Mouse (Mus musculus): Measurements from ENCODE around the gene Ikzf4. TPM values are rescaled to one million over a fixed set of nuclear protein-coding genes. Genes with fewer than 3 reads are reported as not detected.

Ikzf4 gene
- polyA plus RNA-seq, 1 experiment from 2014 or later: 11.3 TPM

GRCm38 (mm10) chr10:128662465-128662864 is 16.7 kb upstream of the Ikzf4 start:
- ATAC-seq (replicated peaks): no peak
- Histone ChIP-seq H3K27me3 (no peaks in the 10 kb centered on the region), H3K9ac (replicated peaks) (no peak overlapping the region), H3K4me1 (no peaks in the 10 kb centered on the region), H3K36me3 (no peaks in the 10 kb centered on the region), H3K9me3 (no peaks in the 10 kb centered on the region), H3K4me3 (no peak overlapping the region), H3K4me2 (replicated peaks) (no peak overlapping the region), H3K27ac (replicated peaks) (no peak overlapping the region)

- Histone ChIP-seq H3K9me3 (no peaks in the 10 kb centered on the region), H3K27ac (replicated peaks) (no peak overlapping the region), H3K27me3 (no peaks in the 10 kb centered on the region), H3K36me3 (no peaks in the 10 kb centered on the region), H3K4me1 (no peaks in the 10 kb centered on the region), H3K9ac (replicated peaks) (no peak overlapping the region), H3K4me2 (replicated peaks) (no peak overlapping the region), H3K4me3 (no peak overlapping the region)
- 58% methylated on average over 9 of the region's 9 CpGs for WGBS
- no peak for ATAC-seq (replicated peaks)
Measured at GRCm38 (mm10) chr10:128659490-128659889, 13.7 kb upstream of the Ikzf4 start.

- no peaks in the 10 kb centered on the region for H3K27me3 ChIP-seq
- no peak for ATAC-seq (replicated peaks)
- H3K4me2 ChIP-seq (replicated peaks): no peak overlapping the region
- no peak overlapping the region for H3K4me3 ChIP-seq
- no peak overlapping the region for H3K27ac ChIP-seq (replicated peaks)
- WGBS: 70% methylated on average over 9 of the region's 9 CpGs
- no peaks in the 10 kb centered on the region for H3K4me1 ChIP-seq
- no peak overlapping the region for H3K9ac ChIP-seq (replicated peaks)
- H3K36me3 ChIP-seq: no peaks in the 10 kb centered on the region
- H3K9me3 ChIP-seq: no peaks in the 10 kb centered on the region
Measured at GRCm38 (mm10) chr10:128657844-128658243, 12.1 kb upstream of the Ikzf4 start.

- Histone ChIP-seq H3K4me3 (no peak overlapping the region), H3K36me3 (no peaks in the 10 kb centered on the region), H3K4me1 (no peaks in the 10 kb centered on the region), H3K4me2 (replicated peaks) (no peak overlapping the region), H3K9me3 (no peaks in the 10 kb centered on the region), H3K9ac (replicated peaks) (no peak overlapping the region), H3K27me3 (no peaks in the 10 kb centered on the region), H3K27ac (replicated peaks) (no peak overlapping the region)
- ATAC-seq (replicated peaks): no peak
- WGBS: 93% methylated on average over 1 of the region's 1 CpGs
Measured at GRCm38 (mm10) chr10:128656731-128657130, 10.9 kb upstream of the Ikzf4 start.

- ATAC-seq (replicated peaks): no peak
- Histone ChIP-seq H3K27me3 (no peaks in the 10 kb centered on the region), H3K27ac (replicated peaks) (no peak overlapping the region), H3K4me1 (no peaks in the 10 kb centered on the region), H3K9me3 (no peaks in the 10 kb centered on the region), H3K4me3 (no peak overlapping the region), H3K4me2 (replicated peaks) (no peak overlapping the region), H3K9ac (replicated peaks) (no peak overlapping the region), H3K36me3 (no peaks in the 10 kb centered on the region)
- 89% methylated on average over 3 of the region's 3 CpGs for WGBS
Measured at GRCm38 (mm10) chr10:128655254-128655653, 9.5 kb upstream of the Ikzf4 start.

- WGBS: 72% methylated on average over 4 of the region's 4 CpGs
Measured at GRCm38 (mm10) chr10:128653866-128654265, 8.1 kb upstream of the Ikzf4 start.

GRCm38 (mm10) chr10:128646139-128647089 is 623 bp upstream of the Ikzf4 start:
- Histone ChIP-seq H3K36me3 (peaks cover 3% of the 10 kb centered on the region; the same call in 1 of the 2 replicates), H3K4me1 (peaks cover 39% of the 10 kb centered on the region), H3K4me2 (replicated peaks) (peak overlapping the region; percentile 79), H3K27ac (replicated peaks) (peak overlapping the region; percentile 94), H3K4me3 (peak overlapping the region; percentile 66), H3K27me3 (no peaks in the 10 kb centered on the region), H3K9ac (replicated peaks) (peak overlapping the region; percentile 48), H3K9me3 (no peaks in the 10 kb centered on the region)
- 4% methylated on average over 11 of the region's 13 CpGs for WGBS
- peak; percentile 86 for ATAC-seq (replicated peaks)

More at GRCm38 (mm10) chr10:128653866-128654265, 8.1 kb upstream of the Ikzf4 start:
- ATAC-seq (replicated peaks): no peak
- Histone ChIP-seq H3K27me3 (no peaks in the 10 kb centered on the region), H3K9me3 (no peaks in the 10 kb centered on the region), H3K4me2 (replicated peaks) (no peak overlapping the region), H3K4me1 (no peaks in the 10 kb centered on the region), H3K4me3 (no peak overlapping the region), H3K36me3 (no peaks in the 10 kb centered on the region), H3K27ac (replicated peaks) (no peak overlapping the region), H3K9ac (replicated peaks) (no peak overlapping the region)

- H3K27ac ChIP-seq (replicated peaks): no peak overlapping the region
- no peaks in the 10 kb centered on the region for H3K9me3 ChIP-seq
- 88% methylated on average over 6 of the region's 6 CpGs for WGBS
- no peak overlapping the region for H3K9ac ChIP-seq (replicated peaks)
- H3K27me3 ChIP-seq: no peaks in the 10 kb centered on the region
- ATAC-seq (replicated peaks): no peak
- peaks cover 39% of the 10 kb centered on the region for H3K4me1 ChIP-seq
- H3K4me2 ChIP-seq (replicated peaks): no peak overlapping the region
- H3K4me3 ChIP-seq: no peak overlapping the region
- H3K36me3 ChIP-seq: peaks cover 34% of the 10 kb centered on the region
Measured at GRCm38 (mm10) chr10:128642749-128643148, 3.0 kb downstream of the Ikzf4 start.

GRCm38 (mm10) chr10:128641871-128642270 is 3.9 kb downstream of the Ikzf4 start:
- no peaks in the 10 kb centered on the region for H3K9me3 ChIP-seq
- ATAC-seq (replicated peaks): no peak
- no peak overlapping the region for H3K4me3 ChIP-seq
- no peak overlapping the region for H3K9ac ChIP-seq (replicated peaks)
- no peak overlapping the region for H3K27ac ChIP-seq (replicated peaks)
- WGBS: 78% methylated on average over 7 of the region's 7 CpGs
- H3K4me2 ChIP-seq (replicated peaks): no peak overlapping the region
- H3K4me1 ChIP-seq: peaks cover 35% of the 10 kb centered on the region
- H3K27me3 ChIP-seq: no peaks in the 10 kb centered on the region
- H3K36me3 ChIP-seq: peaks cover 36% of the 10 kb centered on the region

- no peak for ATAC-seq (replicated peaks)
- Histone ChIP-seq H3K4me2 (replicated peaks) (no peak overlapping the region), H3K4me3 (no peak overlapping the region), H3K4me1 (peaks cover 27% of the 10 kb centered on the region), H3K27ac (replicated peaks) (no peak overlapping the region), H3K36me3 (peaks cover 44% of the 10 kb centered on the region), H3K9ac (replicated peaks) (no peak overlapping the region), H3K9me3 (no peaks in the 10 kb centered on the region), H3K27me3 (no peaks in the 10 kb centered on the region)
- WGBS: 94% methylated on average over 15 of the region's 15 CpGs
Measured at GRCm38 (mm10) chr10:128640891-128641290, 4.9 kb downstream of the Ikzf4 start.

- 91% methylated on average over 14 of the region's 14 CpGs for WGBS
- peaks cover 51% of the 10 kb centered on the region for H3K36me3 ChIP-seq
- no peak overlapping the region for H3K27ac ChIP-seq (replicated peaks)
- no peaks in the 10 kb centered on the region for H3K27me3 ChIP-seq
- H3K4me2 ChIP-seq (replicated peaks): no peak overlapping the region
- no peak for ATAC-seq (replicated peaks)
- peaks cover 24% of the 10 kb centered on the region for H3K4me1 ChIP-seq
- no peak overlapping the region for H3K4me3 ChIP-seq
- H3K9me3 ChIP-seq: no peaks in the 10 kb centered on the region
- H3K9ac ChIP-seq (replicated peaks): no peak overlapping the region
Measured at GRCm38 (mm10) chr10:128639999-128640398, 5.8 kb downstream of the Ikzf4 start.

- H3K27ac ChIP-seq (replicated peaks): no peak overlapping the region
- ATAC-seq (replicated peaks): no peak
- peaks cover 63% of the 10 kb centered on the region for H3K36me3 ChIP-seq
- H3K4me3 ChIP-seq: no peak overlapping the region
- no peaks in the 10 kb centered on the region for H3K27me3 ChIP-seq
- no peak overlapping the region for H3K4me2 ChIP-seq (replicated peaks)
- H3K4me1 ChIP-seq: no peaks in the 10 kb centered on the region
- no peak overlapping the region for H3K9ac ChIP-seq (replicated peaks)
- WGBS: 17% methylated on average over 11 of the region's 11 CpGs
- H3K9me3 ChIP-seq: no peaks in the 10 kb centered on the region
Measured at GRCm38 (mm10) chr10:128637011-128637410, 8.8 kb downstream of the Ikzf4 start.

Data from forebrain, embryonic 15.5 days (tissue).